Mouse (Mus musculus) adrenal gland, adult (tissue): ENCODE results near the gene Mc1r.
"Not testable (repeated sequence)": the region's sequence is repeated elsewhere in the genome, so short reads cannot be mapped to it uniquely, and the experiment has no call there.

Experiments used
- DNase-seq, 2 experiments: peaks; one replicate each; pipeline ENCODE4 v3.0.0; 2022 to 2023; ENCODE audit warnings: low spot score in 1 of 2; ENCODE audit not compliant: inconsistent age in 2 of 2

Gene Mc1r

GRCm38 (mm10) chr8:123428939-123429721 is 22.2 kb downstream of the Mc1r start:
- no peak for DNase-seq

GRCm38 (mm10) chr8:123429722-123430013 is 22.8 kb downstream of the Mc1r start:
- DNase-seq, result not testable (repeated sequence)

GRCm38 (mm10) chr8:123430936-123431335 is 24.0 kb downstream of the Mc1r start:
- DNase-seq, result not testable (repeated sequence)

GRCm38 (mm10) chr8:123431616-123432365 is 24.9 kb downstream of the Mc1r start:
- DNase-seq, result no peak

GRCm38 (mm10) chr8:123432381-123432780 is 25.5 kb downstream of the Mc1r start:
- DNase-seq, result no peak

GRCm38 (mm10) chr8:123433241-123433974 is 26.5 kb downstream of the Mc1r start:
- DNase-seq, result not testable (repeated sequence)

- DNase-seq, result no peak
These were observed 34.9 kb downstream of the Mc1r start for GRCm38 (mm10) chr8:123441788-123442187.

- no peak for DNase-seq
These were observed 35.4 kb downstream of the Mc1r start for GRCm38 (mm10) chr8:123442351-123442750.

GRCm38 (mm10) chr8:123442871-123443575 is 36.1 kb downstream of the Mc1r start:
- peak; percentile 92 to 99 for DNase-seq

GRCm38 (mm10) chr8:123443576-123443921 is 36.6 kb downstream of the Mc1r start:
- DNase-seq, result no peak

- DNase-seq, result no peak
These were observed 37.2 kb downstream of the Mc1r start for GRCm38 (mm10) chr8:123444131-123444530.

- no peak for DNase-seq
These were observed 39.1 kb downstream of the Mc1r start for GRCm38 (mm10) chr8:123445981-123446380.

GRCm38 (mm10) chr8:123446799-123447198 is 39.9 kb downstream of the Mc1r start:
- DNase-seq, result no peak

- DNase-seq, result no peak
These were observed 43.9 kb downstream of the Mc1r start for GRCm38 (mm10) chr8:123450783-123451182.

- not testable (repeated sequence) for DNase-seq
These were observed 44.8 kb downstream of the Mc1r start for GRCm38 (mm10) chr8:123451747-123452146.

- no peak for DNase-seq
These were observed 45.2 kb downstream of the Mc1r start for GRCm38 (mm10) chr8:123452149-123452548.

GRCm38 (mm10) chr8:123453291-123453690 is 46.4 kb downstream of the Mc1r start:
- DNase-seq, result no peak

- DNase-seq, result no peak
These were observed 47.0 kb downstream of the Mc1r start for GRCm38 (mm10) chr8:123453951-123454350.

- no peak for DNase-seq
These were observed 47.7 kb downstream of the Mc1r start for GRCm38 (mm10) chr8:123454559-123454958.
